Mouse (Mus musculus) heart, postnatal 0 days (tissue): ENCODE data around the gene Fbxl5.

Source experiments
- CTCF ChIP-seq: IDR thresholded peaks from 2 replicates; pipeline ENCODE4 v1.5.1; 2016; ENCODE audit warnings: antibody characterized with exemption, control low read depth, low read depth
- EP300 ChIP-seq: IDR thresholded peaks from 2 replicates; pipeline ENCODE4 v1.6.1; 2016; ENCODE audit warnings: antibody characterized with exemption, low read depth

DNA sequence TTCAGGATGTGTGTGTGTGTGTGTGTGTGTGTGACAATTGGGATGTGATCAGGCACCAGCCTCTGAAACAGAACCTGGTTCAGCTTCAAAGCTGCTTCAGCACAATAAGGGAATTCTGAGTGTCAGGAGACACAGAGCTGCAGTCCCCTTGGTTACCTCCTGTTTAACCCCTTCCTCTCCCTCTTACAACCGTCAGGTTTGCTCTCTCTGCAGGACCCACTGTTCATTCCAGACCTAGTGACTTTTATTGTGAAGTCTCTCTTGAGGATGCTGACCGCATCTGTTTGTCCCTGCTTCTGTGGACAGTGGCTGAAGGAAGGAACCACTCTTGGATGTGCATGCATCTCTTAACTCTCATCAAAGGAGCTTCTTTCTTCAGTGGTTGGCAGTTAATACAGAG, 24.8 kb upstream of the Fbxl5 start:
- TF ChIP-seq CTCF: no peak
- TF ChIP-seq EP300: no peak
